Mouse (Mus musculus) kidney, adult 2 months (tissue): ENCODE data around the gene Nek3.

Experiments used
- CTCF ChIP-seq: fragments of 200-500 bp; conservative IDR thresholded peaks from 2 replicates; pipeline ENCODE4 v1.5.1; 2011; ENCODE audit warnings: low read depth, mild to moderate bottlenecking, control low read depth, low read length, moderate library complexity, mixed read lengths; ENCODE audit not compliant: insufficient read depth, insufficient read length
- POLR2A ChIP-seq: fragments of 200-500 bp; IDR thresholded peaks from one replicate; pipeline ENCODE4 v1.6.1; 2011; ENCODE audit warnings: low read depth, low read length, control low read depth

DNA sequence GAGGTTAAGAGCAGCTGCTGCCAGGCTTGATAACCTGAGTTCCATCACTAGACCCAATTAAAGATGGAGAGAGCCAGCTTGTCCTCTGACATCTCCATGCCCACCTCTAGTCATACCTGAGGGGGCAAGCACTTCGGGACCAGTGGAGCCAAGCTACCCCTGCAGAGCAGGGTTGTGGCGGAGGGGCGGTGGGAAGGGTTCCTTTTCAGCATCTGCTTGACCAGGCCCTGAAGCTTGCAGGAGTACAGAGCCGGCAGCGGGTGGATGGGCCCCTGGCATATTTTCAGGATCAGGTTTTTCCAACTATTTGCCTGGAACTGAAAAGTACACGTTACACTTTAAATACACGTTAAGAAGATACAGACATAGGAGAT, 17.9 kb downstream of the Nek3 start:
- TF ChIP-seq POLR2A = no peak
- no peak for TF ChIP-seq CTCF
